Mouse (Mus musculus): Measurements from ENCODE around the gene 4930402H24Rik. TPM values are rescaled to one million over a fixed set of nuclear protein-coding genes. Genes with fewer than 3 reads are reported as not detected.

The 4930402H24Rik gene
- polyA plus RNA-seq, 1 experiment from 2014 or later, result 35.0 TPM

DNA sequence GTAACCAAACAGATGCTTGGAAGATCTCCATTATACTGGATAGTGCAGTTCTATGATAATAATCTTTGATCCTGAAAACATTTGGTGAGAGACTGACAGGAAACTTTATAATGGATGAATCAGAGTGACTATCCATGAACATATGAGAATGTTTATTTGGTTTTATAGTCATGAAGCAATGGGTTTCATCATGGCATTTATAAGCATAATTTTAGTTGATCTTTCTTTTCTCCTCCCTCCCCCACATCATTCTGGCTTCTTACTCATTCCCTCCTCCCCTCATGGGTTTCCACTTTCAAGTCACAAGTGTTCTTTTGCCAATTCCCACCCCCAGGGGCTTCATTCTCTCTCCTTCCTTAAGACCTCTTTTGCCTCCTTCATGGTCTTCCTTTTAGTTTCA is 19.2 kb downstream of the 4930402H24Rik start:
- Histone ChIP-seq H3K4me1 (ENCODE audit: control insufficient read depth, insufficient read depth, low read length) (no peaks in the 10 kb centered on the region), H3K27ac (ENCODE audit: low read depth, low read length) (no peak overlapping the region), H3K4me3 (ENCODE audit: low read length) (no peak overlapping the region), H3K27me3 (ENCODE audit: control insufficient read depth, insufficient read depth, low read length) (no peaks in the 10 kb centered on the region), H3K4me2 (replicated peaks; ENCODE audit: low read depth, low read length) (no peak overlapping the region), H3K9me3 (ENCODE audit: control insufficient read depth, low read length) (no peaks in the 10 kb centered on the region), H3K9ac (ENCODE audit: low read depth, low read length) (no peak overlapping the region), H3K36me3 (ENCODE audit: control insufficient read depth, insufficient read depth, low read length) (no peaks in the 10 kb centered on the region)
- no peak for ATAC-seq (ENCODE audit: low FRiP score, low TSS enrichment)

DNA sequence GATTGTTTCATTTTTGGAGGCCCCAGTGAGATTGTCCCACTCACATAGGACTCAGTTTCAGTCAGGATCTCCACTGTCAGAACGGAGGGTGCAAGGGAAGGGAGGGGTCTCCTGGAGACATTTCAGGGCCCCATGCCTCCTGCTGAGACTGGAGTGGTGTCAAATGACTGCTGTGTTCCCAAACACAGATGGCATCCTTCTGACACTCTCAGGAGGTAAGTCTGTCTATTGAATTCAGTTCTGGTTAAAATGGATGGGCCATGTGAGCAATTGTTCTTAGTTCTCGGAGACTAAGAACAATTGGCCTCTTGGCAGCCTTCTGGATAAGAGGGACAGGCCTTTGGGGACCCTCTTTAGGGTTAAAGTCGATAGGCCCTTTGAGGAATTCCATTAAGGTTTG is 28.8 kb downstream of the 4930402H24Rik start:
- WGBS, result 56% methylated on average over 3 of the region's 3 CpGs

DNA sequence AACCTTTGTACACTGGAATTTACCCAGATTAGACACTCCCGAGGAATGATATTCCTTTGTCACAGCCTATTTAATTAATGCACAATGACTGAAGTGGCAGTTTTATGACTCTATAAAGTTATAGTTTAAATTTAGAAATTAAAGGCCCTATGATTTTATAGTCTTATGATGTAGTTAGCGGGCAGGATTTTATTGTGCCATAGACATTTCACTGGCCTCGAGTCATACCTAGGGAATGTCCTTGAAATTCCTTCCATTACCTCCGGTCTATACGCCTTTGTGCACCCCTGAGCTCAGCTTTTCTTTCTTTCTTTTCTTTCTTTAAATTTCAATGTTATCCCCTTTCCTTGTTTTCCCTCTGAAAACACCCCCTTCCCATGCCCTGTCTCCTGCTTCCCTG is 35.3 kb downstream of the 4930402H24Rik start:
- no peak overlapping the region for H3K4me2 ChIP-seq (replicated peaks; ENCODE audit: low read depth, low read length)
- no peaks in the 10 kb centered on the region for H3K36me3 ChIP-seq (ENCODE audit: control insufficient read depth, insufficient read depth, low read length)
- H3K27me3 ChIP-seq (ENCODE audit: control insufficient read depth, insufficient read depth, low read length), result no peaks in the 10 kb centered on the region
- no peak overlapping the region for H3K4me3 ChIP-seq (ENCODE audit: low read length)
- H3K9ac ChIP-seq (ENCODE audit: low read depth, low read length), result no peak overlapping the region
- no peak overlapping the region for H3K27ac ChIP-seq (ENCODE audit: low read depth, low read length)
- ATAC-seq (ENCODE audit: low FRiP score, low TSS enrichment), result no peak
- H3K4me1 ChIP-seq (ENCODE audit: control insufficient read depth, insufficient read depth, low read length), result no peaks in the 10 kb centered on the region
- WGBS, result 89% methylated on average over 5 of the region's 5 CpGs
- no peaks in the 10 kb centered on the region for H3K9me3 ChIP-seq (ENCODE audit: control insufficient read depth, low read length)

More for the DNA sequence above, 28.8 kb downstream of the 4930402H24Rik start:
- Histone ChIP-seq H3K4me1 (ENCODE audit: control insufficient read depth, insufficient read depth, low read length) (no peaks in the 10 kb centered on the region), H3K9me3 (ENCODE audit: control insufficient read depth, low read length) (no peaks in the 10 kb centered on the region), H3K4me2 (replicated peaks; ENCODE audit: low read depth, low read length) (no peak overlapping the region), H3K9ac (ENCODE audit: low read depth, low read length) (no peak overlapping the region), H3K27ac (ENCODE audit: low read depth, low read length) (no peak overlapping the region), H3K4me3 (ENCODE audit: low read length) (no peak overlapping the region), H3K36me3 (ENCODE audit: control insufficient read depth, insufficient read depth, low read length) (no peaks in the 10 kb centered on the region), H3K27me3 (ENCODE audit: control insufficient read depth, insufficient read depth, low read length) (no peaks in the 10 kb centered on the region)
- no peak for ATAC-seq (ENCODE audit: low FRiP score, low TSS enrichment)

DNA sequence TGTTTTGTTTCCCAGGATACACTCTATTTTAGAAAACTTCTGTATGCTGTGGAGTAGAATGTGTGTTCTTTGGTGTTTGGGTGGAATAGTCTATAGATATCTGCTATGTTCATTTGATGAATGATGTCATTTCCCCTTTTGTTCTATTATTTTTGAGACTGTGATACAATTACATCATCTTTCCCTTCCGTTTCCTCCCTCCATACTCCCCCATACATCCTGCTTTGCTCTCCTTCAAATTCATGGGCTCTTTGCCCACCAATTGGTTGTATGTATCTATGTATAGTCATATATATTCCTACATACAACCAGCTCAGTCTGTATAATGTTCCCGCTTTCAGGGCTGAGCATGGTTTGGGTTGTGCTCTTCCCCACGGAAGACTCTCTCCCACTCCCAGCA is 44.1 kb downstream of the 4930402H24Rik start:
- WGBS, result 83% methylated on average over 3 of the region's 3 CpGs
- H3K36me3 ChIP-seq (ENCODE audit: control insufficient read depth, insufficient read depth, low read length), result no peaks in the 10 kb centered on the region
- H3K9ac ChIP-seq (ENCODE audit: low read depth, low read length), result no peak overlapping the region
- H3K27me3 ChIP-seq (ENCODE audit: control insufficient read depth, insufficient read depth, low read length), result no peaks in the 10 kb centered on the region
- no peak for ATAC-seq (ENCODE audit: low FRiP score, low TSS enrichment)
- H3K4me1 ChIP-seq (ENCODE audit: control insufficient read depth, insufficient read depth, low read length), result no peaks in the 10 kb centered on the region
- no peak overlapping the region for H3K27ac ChIP-seq (ENCODE audit: low read depth, low read length)
- H3K4me2 ChIP-seq (replicated peaks; ENCODE audit: low read depth, low read length), result no peak overlapping the region
- no peak overlapping the region for H3K4me3 ChIP-seq (ENCODE audit: low read length)
- H3K9me3 ChIP-seq (ENCODE audit: control insufficient read depth, low read length), result no peaks in the 10 kb centered on the region

DNA sequence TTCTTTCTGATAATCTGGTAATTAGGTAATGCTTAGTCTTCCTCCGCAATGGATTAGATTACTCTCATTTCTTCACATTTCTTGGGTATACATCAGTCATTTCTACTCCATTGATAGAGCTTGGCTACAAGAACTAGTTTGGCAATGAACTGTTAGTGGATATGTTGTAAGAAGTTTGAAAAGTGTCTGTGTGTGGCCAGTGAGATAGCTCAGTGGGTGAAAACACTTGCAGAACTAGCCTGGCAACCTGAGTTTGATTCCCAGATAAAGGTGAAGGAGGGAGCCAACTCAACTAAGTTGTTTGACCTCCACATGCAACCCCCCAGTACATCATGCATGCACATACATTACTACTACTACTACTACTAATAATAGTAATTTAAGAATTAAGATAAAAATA is 53.2 kb downstream of the 4930402H24Rik start:
- 95% methylated on average over 1 of the region's 1 CpGs for WGBS
- Histone ChIP-seq H3K27me3 (ENCODE audit: control insufficient read depth, insufficient read depth, low read length) (no peaks in the 10 kb centered on the region), H3K9ac (ENCODE audit: low read depth, low read length) (no peak overlapping the region), H3K4me3 (ENCODE audit: low read length) (no peak overlapping the region), H3K27ac (ENCODE audit: low read depth, low read length) (no peak overlapping the region), H3K36me3 (ENCODE audit: control insufficient read depth, insufficient read depth, low read length) (no peaks in the 10 kb centered on the region), H3K4me2 (replicated peaks; ENCODE audit: low read depth, low read length) (no peak overlapping the region), H3K4me1 (ENCODE audit: control insufficient read depth, insufficient read depth, low read length) (no peaks in the 10 kb centered on the region), H3K9me3 (ENCODE audit: control insufficient read depth, low read length) (no peaks in the 10 kb centered on the region)
- ATAC-seq (ENCODE audit: low FRiP score, low TSS enrichment), result no peak

DNA sequence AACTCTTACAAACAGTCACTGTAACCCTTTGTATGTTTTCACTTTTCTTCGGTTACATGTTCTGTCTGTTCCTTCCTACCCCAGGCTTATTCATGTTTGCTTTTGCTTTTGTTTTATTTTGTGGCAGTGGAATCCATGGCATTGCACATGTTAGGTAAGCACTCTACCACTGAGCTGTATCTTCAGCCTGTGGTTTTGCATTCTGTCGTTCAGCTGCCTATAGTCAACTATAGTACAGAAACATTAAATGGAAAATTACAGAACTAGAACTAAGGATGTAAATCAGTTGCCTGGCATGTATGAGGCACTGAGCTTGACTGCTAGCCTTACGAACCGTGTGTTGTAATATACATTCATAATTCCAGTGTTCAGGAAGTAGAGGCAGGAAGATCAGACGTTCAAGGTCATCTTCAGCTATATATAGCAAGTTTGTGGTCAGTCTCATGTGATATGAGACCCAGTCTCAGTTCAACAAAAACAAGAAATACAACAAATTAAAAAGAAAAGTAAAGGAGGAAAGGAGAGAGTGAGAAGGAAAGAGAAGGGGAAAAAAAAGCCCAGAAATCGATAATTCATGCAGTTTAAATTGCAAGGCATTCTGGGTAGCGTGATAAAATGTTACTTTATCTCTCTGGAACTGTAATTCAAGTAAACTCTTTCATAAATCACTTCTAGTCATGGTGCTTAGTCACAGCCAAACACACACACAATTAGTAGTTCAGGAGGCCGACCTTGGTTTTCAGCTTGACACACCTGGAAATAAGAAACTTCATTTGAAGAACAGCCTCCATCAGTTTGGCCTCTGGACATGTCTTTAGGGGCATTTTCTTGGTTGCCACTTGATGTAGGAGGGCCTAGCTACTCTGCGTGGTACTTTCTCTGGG is 54.6 kb downstream of the 4930402H24Rik start:
- H3K36me3 ChIP-seq (ENCODE audit: control insufficient read depth, insufficient read depth, low read length), result no peaks in the 10 kb centered on the region
- H3K4me2 ChIP-seq (replicated peaks; ENCODE audit: low read depth, low read length), result no peak overlapping the region

DNA sequence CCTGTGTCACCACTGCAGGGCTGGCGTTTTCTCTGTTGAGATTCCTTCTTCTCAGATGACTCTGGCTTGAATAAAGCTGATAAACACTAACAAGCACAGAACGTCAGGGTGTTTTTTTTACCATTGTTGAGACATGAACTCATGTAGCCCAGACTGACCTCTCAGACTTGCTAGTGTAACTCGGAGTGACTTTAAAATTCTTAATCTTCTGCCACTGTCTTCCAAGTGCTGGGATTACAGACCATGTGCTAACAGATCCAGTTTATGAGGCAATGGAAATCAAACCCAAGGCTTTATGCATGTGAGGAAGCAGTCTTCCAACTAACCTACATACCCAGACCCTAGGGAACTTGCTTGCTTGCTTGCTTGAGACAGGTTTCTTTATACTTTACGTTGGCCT is 56.5 kb downstream of the 4930402H24Rik start:
- Histone ChIP-seq H3K36me3 (ENCODE audit: control insufficient read depth, insufficient read depth, low read length) (no peaks in the 10 kb centered on the region), H3K4me2 (replicated peaks; ENCODE audit: low read depth, low read length) (no peak overlapping the region), H3K9ac (ENCODE audit: low read depth, low read length) (no peak overlapping the region), H3K4me3 (ENCODE audit: low read length) (no peak overlapping the region), H3K9me3 (ENCODE audit: control insufficient read depth, low read length) (no peaks in the 10 kb centered on the region), H3K27me3 (ENCODE audit: control insufficient read depth, insufficient read depth, low read length) (no peaks in the 10 kb centered on the region), H3K4me1 (ENCODE audit: control insufficient read depth, insufficient read depth, low read length) (no peaks in the 10 kb centered on the region), H3K27ac (ENCODE audit: low read depth, low read length) (no peak overlapping the region)
- WGBS, result 68% methylated on average over 4 of the region's 4 CpGs
- no peak for ATAC-seq (ENCODE audit: low FRiP score, low TSS enrichment)

More for the DNA sequence above, 54.6 kb downstream of the 4930402H24Rik start:
- Histone ChIP-seq H3K27ac (ENCODE audit: low read depth, low read length) (no peak overlapping the region), H3K4me3 (ENCODE audit: low read length) (no peak overlapping the region), H3K27me3 (ENCODE audit: control insufficient read depth, insufficient read depth, low read length) (no peaks in the 10 kb centered on the region), H3K9ac (ENCODE audit: low read depth, low read length) (no peak overlapping the region), H3K9me3 (ENCODE audit: control insufficient read depth, low read length) (no peaks in the 10 kb centered on the region), H3K4me1 (ENCODE audit: control insufficient read depth, insufficient read depth, low read length) (no peaks in the 10 kb centered on the region)
- WGBS, result 71% methylated on average over 9 of the region's 9 CpGs
- no peak for ATAC-seq (ENCODE audit: low FRiP score, low TSS enrichment)

DNA sequence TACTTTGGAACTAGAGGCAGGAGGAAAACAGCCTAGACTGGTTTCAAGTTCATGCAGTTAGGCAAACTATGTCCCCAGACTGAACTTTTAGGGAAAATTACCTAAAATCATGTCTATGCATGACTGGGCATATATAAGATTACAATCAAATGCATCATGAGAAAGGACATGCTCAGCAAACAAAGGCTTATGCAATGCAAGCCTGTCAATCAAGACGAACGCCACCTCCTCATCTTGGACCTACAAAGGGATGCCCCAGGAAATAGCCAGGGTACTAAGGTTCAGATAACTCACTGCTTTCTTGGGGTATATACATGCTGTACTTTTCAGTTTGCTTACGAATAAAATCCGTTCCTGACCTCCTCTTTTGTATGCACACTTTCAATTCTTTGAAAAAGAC is 57.9 kb downstream of the 4930402H24Rik start:
- Histone ChIP-seq H3K36me3 (ENCODE audit: control insufficient read depth, insufficient read depth, low read length) (no peaks in the 10 kb centered on the region), H3K4me1 (ENCODE audit: control insufficient read depth, insufficient read depth, low read length) (no peaks in the 10 kb centered on the region), H3K9ac (ENCODE audit: low read depth, low read length) (no peak overlapping the region), H3K27me3 (ENCODE audit: control insufficient read depth, insufficient read depth, low read length) (no peaks in the 10 kb centered on the region), H3K27ac (ENCODE audit: low read depth, low read length) (no peak overlapping the region), H3K9me3 (ENCODE audit: control insufficient read depth, low read length) (no peaks in the 10 kb centered on the region), H3K4me2 (replicated peaks; ENCODE audit: low read depth, low read length) (no peak overlapping the region), H3K4me3 (ENCODE audit: low read length) (no peak overlapping the region)
- no peak for ATAC-seq (ENCODE audit: low FRiP score, low TSS enrichment)
- 78% methylated on average over 4 of the region's 4 CpGs for WGBS

DNA sequence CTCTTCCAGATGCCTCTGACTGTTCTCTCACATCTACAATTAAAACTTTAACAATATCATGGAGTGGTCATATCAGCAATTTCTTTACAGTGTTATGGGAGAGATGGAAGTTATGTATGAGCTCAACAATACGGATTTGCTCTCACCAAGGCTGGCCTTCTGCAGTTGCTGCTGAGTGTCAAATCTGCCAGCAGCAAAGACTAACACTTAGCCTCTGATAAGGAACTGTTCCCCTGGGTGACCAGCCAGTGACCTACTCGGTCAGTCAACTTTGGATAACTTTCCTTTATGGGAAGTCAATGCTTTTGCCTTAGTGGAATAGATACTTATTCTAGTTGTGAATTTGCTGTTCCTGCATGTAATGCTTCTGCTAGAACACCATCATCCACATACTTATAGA is 62.6 kb downstream of the 4930402H24Rik start:
- ATAC-seq (ENCODE audit: low FRiP score, low TSS enrichment), result no peak
- H3K27ac ChIP-seq (ENCODE audit: low read depth, low read length), result no peak overlapping the region
- H3K4me2 ChIP-seq (replicated peaks; ENCODE audit: low read depth, low read length), result no peak overlapping the region
- H3K9me3 ChIP-seq (ENCODE audit: control insufficient read depth, low read length), result no peaks in the 10 kb centered on the region
- H3K4me1 ChIP-seq (ENCODE audit: control insufficient read depth, insufficient read depth, low read length), result peaks cover 5% of the 10 kb centered on the region; the same call in 1 of the 2 replicates
- WGBS, result 60% methylated on average over 2 of the region's 2 CpGs
- no peaks in the 10 kb centered on the region for H3K36me3 ChIP-seq (ENCODE audit: control insufficient read depth, insufficient read depth, low read length)
- no peak overlapping the region for H3K9ac ChIP-seq (ENCODE audit: low read depth, low read length)
- no peak overlapping the region for H3K4me3 ChIP-seq (ENCODE audit: low read length)
- H3K27me3 ChIP-seq (ENCODE audit: control insufficient read depth, insufficient read depth, low read length), result no peaks in the 10 kb centered on the region

Data from kidney, embryonic 14.5 days (tissue).